Mouse (Mus musculus) stomach, postnatal 0 days (tissue): Measurements from ENCODE around the gene Snrnp35.

Experiments used
- CTCF ChIP-seq: IDR thresholded peaks from 2 replicates; pipeline ENCODE4 v1.5.1; 2016; ENCODE audit warnings: antibody characterized with exemption, low read depth, mild to moderate bottlenecking, moderate library complexity
- EP300 ChIP-seq: optimal IDR thresholded peaks from 2 replicates; pipeline ENCODE3; 2016; ENCODE audit warnings: antibody characterized with exemption

GRCm38 (mm10) chr5:124499001-124499400 lies 16.1 kb downstream of the Snrnp35 start:
- TF ChIP-seq CTCF = no peak
- TF ChIP-seq EP300 = no peak
